Mouse (Mus musculus): ENCODE data around the gene Mydgf.

Mydgf gene

DNA sequence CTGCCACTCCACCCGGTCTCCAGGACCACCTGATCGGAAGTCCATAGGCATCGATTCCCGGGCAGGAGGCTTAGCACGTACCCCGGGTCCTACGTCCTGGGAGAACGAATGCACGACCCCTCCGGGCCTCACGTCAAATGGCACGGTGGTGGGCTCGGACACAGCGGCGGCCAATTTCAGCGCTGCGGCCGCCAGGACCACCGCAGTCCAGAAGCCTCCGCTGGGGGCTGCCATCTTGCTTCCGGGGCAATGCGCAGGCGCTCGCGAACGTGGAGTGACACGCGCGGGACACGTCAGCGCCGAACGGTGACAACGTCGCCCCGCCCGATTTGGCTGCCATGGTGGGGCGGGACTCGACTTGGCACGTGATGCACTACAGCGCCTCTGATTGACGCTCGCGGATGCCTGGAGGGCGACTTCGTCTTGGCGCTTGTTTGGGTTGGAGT, at the start of gene Mydgf:
TSS of gene Mydgf (minus strand) at position 263 of the 446 bp plus-strand sequence.
- DNase-seq (ENCODE audit: low spot score): peak; percentile 91

DNA sequence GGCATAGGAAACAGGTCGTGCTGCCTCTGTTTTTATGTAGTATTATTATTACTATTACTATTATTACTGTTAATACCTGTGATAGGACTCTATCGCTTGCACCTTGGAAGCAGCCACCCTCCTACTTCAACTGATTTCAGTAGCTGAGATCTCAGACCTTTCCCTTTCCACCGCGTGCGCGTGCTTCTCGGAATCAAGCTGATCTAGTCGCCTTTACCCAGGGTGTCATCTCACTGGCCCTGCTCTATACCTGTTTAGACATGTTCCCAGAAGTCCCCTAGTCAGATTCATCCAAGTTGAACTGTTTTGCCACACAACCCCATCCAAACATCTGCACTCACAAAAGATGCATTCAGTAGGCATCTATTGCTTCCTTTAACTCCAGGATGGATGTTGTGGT, 49.7 kb upstream of the Mydgf start:
- no peak for DNase-seq (ENCODE audit: low spot score)

DNA sequence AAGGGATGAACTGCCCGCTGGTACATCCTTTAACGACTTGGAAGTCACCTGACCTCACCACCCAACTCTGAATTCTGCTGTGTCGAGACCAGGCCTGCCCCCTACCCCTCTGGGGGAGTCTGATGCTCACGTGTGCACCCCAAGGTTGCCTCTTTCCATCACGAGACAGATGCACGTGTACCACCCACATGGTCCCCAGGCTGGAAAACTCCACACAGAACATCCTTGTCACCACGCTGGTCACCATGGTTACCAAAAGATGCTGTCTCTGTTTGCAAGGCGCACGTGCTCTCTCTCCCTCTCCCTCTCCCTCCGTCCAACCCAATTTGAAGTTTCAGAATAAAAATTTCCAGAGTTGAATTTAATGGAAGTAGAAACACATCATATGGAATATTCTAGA, 46.2 kb upstream of the Mydgf start:
- no peak for DNase-seq (ENCODE audit: low spot score)

DNA sequence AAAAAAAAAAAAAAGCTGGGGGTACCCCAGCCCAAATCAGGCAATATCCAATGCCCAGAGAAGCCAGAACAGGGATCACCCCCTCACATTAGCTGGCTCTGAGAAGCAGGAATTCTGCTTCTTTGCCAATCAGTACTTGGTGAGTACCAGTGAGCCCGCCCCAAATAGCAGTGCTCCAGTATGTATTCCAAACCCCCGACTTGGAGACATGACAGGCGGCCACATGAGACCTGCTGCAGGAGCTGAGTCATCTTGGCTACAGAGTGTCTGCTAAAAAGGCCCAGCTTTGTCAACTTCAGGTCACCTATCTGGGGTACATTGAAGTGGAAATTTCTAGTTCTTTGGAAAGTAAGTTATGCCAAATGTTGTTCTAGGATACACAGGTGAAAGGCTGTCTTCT, 42.8 kb upstream of the Mydgf start:
- no peak for DNase-seq (ENCODE audit: low spot score)

DNA sequence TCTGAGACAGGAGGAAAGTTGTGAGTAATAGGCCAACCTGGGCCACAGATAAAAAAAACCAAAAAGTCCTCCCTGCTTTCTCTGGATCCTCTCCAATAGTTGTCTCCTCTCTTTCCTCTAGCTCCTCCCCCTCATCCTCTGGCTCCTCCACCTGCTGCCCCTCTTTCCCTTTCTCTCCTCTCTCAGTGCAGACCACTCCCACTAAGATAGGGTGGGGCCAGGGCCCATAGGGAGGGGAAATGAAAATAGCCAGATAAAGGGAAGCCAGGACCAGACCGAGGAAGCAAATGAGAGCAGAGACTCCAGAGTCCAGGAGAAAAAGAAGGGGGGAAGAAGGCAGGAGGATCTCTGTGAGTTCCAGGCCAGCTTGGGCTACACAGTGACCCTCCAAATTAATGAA, 41.2 kb upstream of the Mydgf start:
- no peak for DNase-seq (ENCODE audit: low spot score)

DNA sequence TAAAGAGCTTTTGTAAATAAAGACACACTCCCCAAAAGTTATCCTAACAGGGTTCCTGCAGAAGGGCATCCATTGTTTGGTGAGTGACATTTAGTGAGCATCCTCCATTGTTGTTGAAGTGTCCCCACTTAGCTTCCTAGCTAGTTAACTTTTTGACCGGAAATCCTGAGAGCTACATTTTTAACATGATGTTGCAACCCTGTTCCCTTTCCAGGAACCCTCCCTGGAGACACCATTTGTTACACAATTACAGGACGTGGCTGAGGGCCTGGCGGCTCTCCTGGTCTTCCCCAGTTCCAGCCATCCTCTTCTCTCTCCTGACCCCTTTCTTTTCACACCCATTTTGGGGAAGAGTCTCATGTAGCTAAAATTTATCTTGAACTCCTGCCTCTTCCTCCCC, 36.1 kb upstream of the Mydgf start:
- no peak for DNase-seq (ENCODE audit: low spot score)

DNA sequence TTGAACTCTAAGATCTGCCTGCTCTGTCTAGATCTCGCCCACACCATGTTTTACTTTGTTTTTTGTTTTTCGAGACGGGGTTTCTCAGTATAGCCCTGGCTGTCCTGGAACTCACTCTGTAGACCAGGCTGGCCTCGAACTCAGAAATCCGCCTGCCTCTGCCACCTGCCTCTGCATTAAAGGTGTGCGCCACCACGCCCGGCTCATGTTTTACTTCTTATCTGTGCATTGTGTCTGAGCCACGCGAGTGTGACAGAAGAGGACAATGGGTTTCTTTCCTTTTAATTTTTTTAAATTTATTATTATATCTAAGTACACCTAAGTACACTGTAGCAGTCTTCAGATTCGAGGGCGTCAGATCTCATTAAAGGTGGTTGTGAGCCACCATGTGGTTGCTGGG, 35.5 kb upstream of the Mydgf start:
- DNase-seq (ENCODE audit: low spot score): no peak

DNA sequence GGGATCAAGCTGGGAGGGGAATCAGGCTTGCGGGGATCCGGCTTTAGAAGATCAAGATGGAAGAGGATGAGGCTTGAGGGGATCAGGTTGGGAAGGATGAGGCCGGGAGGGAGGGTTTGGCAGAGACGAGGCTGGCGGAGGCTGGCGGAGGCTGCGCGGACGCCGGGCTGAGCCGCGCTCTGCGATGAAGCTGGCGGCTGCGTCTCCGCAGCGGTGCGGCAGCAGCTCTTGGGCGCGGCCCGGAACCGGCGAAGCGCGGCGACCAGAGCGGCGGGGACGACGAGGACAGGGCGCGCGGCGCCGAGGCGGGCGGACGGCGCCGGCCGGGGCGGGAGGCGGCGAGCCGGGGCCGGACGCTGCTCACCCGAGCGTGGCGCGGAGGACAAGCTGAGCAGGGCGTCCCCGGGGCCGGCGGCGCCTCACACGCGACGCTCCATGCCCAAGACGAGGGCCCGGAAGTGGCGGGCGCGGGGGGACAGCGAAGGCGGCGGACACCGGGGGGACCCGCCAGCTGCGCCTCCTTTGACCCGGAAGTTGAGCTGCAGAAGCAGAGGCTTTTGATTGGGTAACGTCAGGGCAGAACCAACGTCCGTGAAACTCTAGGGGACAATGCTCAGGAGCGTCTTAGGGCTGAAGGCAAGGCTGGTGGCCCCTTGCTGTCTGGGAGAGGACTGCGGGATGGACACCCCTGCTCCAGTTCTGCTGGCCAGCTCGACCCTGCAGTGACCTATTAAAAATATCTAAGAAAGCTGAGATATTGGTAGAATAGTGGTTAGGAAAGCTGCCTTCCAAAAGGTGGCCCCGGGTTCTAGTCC, 34.9 kb upstream of the Mydgf start, which contains the start of gene Dpp9:
TSS of gene Dpp9 (minus strand) at position 529 of the 815 bp plus-strand sequence.
- DNase-seq (ENCODE audit: low spot score): peak; percentile 74

DNA sequence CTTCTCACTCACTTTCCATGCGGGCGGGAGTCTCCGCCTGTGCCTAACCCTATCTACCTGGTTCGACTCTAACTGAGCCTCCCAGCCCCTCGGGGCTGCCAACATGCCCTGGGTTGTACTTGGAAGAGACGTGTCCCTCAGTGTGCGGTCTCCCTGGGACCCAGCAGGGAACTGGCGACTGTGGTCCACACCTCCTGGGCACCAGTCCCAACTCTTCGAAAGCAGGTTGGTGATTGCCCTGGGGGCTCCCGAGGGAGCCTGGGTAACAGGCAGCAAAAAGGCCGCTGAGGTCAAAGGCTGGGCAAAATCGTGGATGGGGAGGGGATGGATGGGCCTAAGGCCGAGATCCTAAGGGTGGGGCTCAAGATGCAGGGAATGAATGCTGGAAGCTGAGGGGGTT, 34.0 kb upstream of the Mydgf start:
- DNase-seq (ENCODE audit: low spot score): no peak

DNA sequence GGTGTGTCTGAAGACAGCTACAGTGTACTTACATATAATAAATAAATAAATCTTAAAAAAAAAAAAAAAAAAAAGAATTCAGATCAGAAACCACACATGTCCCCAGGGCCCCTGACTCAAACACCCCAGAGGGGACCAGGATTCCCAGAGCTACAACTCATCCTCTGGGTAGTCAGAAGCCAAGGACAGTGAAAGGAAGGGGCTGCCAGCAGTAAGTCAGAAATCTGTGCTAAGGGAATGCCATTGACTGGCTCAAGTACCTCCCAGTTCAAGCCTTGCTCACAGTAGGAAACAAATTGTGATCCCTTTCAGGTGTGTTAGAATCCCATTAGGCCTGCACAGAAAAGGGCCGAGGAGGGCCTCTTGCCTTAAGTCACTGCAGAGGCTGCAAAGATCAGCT, 30.5 kb upstream of the Mydgf start:
- no peak for DNase-seq (ENCODE audit: low spot score)

DNA sequence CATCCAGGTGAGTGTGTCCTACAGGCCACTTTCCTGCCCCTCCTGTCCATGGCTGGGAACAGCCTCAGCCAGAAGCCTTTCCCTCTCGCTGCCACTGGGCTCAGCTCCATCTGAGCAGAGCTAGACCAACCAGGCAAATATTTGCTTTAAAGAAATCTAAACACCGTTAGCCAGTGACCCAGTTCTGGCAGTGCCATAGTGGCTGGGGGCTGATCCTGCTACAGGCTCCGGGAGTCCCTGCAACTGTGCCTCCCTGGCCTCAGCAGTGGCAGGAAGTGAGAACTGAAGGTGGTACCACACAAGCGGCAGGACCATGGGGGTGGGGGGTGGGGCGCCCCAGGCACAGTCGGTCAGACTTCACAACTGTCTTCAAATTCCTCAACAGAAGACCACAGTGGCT, 29.0 kb upstream of the Mydgf start:
- DNase-seq (ENCODE audit: low spot score): no peak

DNA sequence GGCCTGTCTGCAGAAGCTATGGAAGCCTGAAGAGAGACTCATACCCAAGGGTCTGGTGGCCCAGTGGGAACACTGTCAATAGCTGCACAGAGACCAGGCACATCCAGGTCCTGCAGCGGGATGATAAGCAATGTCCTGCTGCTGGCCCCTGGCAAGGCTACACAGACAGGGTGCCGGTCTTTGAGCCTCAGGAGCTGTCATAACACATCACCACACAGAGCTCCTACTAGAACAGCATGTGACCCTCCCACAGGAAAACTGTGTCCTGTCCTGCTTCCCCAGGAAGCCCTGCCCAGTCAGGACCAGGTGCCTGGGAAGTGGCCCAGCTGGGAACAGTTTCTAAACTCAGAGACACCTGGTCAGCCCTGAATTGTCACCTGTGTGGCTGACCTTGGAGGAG, 27.4 kb upstream of the Mydgf start:
- DNase-seq (ENCODE audit: low spot score): no peak

DNA sequence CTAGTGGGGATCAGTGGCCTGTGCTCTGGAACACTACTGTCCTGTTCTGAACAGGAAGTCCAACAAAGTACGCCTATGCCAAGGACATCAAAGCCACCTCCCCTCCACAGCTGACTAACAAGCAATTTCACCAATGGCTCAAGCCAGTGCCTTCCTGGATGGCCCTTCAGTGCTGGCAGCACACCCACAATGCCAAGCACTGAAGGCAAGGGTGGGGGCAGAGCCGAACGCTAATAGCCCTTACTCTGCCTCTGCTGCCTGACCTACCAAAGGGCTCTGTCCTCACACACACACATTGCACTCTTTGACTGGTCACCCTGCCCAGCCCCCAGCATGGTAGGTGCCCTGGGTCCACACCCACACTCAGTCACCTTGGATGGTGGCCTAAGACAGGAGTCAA, 25.1 kb upstream of the Mydgf start:
- DNase-seq (ENCODE audit: low spot score): no peak

DNA sequence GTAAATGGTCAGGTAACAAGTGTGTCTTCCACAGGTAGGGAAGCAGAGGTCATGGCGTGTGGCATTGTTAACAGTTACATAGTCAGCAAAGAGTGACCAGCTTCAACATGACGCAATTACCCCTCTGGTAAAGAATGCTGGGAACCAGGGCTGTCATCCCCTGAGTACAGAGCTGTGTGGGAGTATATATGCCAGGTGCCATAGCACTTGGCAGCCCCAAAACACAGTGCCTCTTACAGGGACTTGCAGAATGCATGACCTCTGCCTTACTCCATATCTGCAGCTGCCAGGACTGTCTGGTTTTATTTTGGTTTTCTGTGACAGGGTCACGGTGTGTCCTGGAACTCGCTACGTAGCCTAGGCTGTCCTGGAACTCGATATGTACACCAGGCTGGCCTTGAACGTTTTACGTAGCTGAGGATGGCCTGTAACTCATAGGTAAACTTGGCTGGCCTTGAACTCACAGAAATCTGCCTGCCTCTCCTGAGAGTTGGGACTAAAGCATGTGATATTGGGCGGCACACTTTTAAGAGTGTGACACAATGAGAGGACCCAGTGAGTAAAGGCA, 24.3 kb upstream of the Mydgf start:
- DNase-seq (ENCODE audit: low spot score): no peak

DNA sequence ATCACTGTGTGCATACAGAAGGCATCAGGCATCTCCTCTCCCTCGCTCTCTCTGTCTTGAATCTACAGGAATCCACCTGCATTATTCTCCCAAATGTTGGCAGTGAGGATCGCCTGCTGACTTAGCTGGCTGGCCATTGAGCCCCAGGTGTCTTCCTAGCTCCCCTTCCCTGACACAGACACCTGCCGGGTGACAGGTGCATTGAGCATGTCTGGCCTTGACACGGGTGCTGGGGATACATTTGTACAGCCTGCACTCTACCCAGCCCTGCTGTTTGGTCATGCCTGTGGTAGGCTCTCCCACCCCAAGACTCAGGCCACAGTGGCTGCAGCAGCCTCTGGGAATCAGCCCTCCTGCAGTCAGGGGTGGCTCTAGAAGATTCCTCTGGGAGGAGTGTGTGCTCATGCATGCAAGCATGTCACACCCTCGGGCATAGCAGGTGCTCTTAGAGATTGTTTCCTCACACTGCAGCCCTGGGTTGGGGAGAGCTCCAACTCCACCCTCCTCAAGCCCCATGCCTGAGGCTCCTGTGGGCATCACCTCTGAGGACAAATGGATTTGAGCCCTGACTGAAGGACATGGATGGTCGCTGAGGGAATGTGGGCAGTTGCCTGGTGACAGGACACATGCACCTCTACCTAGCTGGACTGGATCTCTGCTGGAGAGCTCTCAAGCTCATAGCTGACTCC, 23.4 kb upstream of the Mydgf start:
- no peak for DNase-seq (ENCODE audit: low spot score)

DNA sequence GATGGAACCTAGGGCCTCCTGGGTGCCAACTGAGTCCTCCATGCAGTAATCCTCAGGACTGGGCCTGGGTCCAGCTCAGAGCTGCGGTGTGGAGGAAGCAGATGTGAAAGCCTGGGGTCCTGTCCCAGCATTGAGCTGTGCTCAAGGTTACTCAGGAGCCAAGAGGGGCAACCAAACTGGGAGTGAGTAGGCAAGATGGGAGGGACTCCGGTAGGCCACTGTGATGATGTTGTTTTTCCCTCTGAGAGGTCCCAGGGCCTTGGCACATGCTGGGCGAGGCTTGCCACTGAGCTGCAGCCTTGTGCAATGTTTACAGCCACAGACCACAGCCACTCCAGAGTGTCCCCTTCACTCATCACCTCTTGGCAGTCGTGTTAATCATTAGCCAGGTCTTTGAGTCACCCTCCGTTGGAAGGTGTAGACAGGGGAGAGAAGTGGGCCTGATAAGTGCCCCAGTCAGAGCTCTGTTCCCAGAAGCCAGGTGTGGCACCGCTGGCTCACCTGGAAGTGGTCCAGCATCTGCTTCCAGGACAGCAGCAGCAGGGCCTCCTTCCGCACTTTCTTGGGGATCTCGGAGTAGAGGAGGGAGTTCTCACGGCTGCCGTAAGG, 22.7 kb upstream of the Mydgf start:
- no peak for DNase-seq (ENCODE audit: low spot score)

DNA sequence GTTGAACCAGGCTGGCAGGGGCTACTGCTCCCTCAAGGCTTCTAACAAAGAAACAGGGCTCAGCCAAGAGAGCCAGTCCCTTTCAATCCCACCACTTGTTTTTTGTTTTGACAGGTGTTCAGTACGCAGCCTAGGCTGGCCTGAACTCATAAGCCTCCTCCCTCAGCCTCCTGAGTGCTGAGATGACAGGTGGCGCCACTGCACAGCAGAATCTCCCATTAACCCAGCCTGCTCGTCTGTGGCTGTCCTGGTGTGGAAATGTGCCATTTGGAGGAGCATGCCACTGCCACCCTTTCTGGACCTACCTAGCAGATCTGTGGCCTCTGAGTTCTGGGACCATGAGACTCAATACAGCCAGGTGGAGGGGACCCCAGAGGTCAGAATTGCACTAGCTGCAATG, 20.0 kb upstream of the Mydgf start:
- no peak for DNase-seq (ENCODE audit: low spot score)

DNA sequence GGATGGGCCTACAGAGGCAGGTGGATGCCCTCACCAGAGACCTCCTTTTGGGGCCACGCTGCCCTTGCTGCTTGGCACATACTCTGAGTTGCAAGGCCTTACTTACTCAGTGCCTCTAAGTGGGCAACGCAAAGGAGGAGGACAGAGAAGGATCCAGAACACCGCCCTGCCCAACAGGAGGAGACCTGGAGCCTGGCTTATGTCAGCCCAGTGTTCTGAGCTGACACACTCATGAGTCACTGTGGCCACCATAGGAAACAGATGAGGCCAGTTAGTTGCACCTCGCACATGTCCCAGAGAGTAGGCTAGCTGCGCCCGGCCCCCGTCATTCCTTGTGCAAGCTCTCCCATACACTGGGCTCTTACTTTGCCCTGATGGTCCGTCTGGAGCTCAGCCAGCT, 18.8 kb upstream of the Mydgf start:
- no peak for DNase-seq (ENCODE audit: low spot score)

DNA sequence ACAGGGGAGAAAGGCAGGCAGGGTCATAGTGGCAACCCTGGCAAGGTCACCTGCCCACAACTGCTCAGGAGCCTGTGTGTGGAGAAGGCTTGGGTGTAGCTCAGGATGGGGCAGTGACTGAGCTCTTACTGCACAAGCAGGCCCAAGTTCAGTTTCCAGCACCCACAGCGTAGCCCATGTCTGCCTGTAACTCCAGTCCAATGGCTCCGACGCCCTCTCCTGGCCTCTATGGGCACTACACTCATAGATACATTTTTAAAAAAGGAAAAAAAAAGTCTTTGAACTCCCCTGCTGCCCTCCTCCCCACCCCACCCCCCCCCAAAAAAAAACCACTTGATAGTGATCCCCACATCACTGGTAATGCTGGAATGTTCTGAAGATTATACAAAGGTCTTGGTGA, 17.9 kb upstream of the Mydgf start:
- no peak for DNase-seq (ENCODE audit: low spot score)

DNA sequence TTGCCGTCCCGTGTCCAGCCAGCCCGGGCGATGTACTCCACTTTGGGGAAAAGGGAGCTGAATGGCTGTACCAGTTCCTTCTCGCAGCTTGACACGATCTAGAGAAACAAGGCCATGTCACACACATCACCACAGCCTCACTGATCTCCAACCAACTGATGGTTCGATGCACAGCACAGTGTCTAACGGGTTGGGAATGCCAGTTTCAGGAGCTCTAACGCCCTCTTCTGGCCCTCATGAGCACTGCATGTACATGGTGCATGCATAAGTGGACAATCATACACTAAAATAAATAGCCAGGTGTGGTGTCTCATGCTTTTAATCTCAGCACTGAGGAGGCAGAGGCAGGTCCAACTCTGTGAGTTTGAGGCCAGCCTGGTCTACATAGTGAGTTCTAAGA, 16.9 kb upstream of the Mydgf start:
- no peak for DNase-seq (ENCODE audit: low spot score)

DNA sequence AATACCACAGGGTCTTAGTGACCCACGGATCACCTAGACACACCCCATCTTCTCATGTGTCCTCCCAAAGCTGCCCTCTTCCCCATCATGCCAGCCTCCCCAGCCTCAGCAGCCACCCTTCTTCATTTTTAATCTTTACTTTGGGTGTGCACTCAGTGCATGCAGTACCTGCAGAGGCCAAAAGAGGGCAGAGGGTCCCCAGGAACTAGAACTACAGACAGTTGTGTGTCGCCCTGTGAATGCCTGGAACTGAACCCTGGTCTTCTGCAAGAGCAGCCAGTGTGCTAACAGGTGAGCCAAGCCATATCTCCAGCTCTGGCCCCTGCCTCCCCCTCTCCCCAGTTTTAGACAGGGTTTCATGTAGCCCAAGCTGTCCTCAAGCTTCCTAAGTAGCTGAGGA, 13.1 kb upstream of the Mydgf start:
- peak; percentile 22 for DNase-seq (ENCODE audit: low spot score)

DNA sequence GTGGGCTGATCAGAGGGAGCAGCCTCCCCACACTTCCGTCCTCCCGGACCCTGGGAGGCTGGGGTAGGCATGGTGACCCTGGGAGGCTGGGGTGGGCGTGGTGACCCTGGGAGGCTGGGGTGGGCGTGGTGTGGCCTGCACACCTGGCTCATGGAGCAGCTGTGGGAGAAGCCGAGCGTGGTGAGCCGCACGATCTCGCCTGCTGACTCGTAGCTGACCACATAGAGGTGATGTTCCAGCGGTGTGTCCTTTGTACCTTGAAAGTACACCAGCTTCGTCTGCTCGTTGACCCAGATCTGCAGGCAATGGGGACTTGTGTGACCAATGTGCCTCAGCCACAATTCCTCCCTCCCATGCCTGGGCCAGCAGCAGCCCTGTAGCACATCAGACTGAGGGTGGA, 11.0 kb upstream of the Mydgf start:
- DNase-seq (ENCODE audit: low spot score): no peak

DNA sequence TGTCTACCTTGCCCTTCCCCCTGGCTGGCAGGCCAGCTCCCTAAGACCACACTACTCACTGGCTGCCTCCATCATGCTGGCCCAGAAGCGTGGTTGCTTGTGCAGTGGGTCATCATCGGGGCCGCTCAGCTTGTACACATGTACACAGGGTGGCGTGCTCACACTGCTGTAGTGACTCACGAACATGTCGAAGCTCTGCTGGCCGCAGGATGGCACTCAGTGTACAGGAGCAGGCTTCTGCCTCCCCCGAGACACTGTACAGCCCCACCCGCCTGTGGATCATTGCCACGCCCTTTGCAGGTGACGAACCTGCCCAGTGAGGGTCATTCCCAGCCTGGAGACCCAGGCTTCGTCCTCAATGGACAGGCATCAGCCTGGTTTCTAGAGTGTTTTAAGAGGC, 10.6 kb upstream of the Mydgf start:
- DNase-seq (ENCODE audit: low spot score): no peak

All from spleen, adult 12 weeks (tissue).